Mouse (Mus musculus) MN1 (cell line): Measurements from ENCODE around the gene Ubxn11.

Experiments used
- DNase-seq: peaks from one replicate; pipeline ENCODE4 v3.0.0-alpha.2; 2016; ENCODE audit warnings: low spot score

Gene Ubxn11

GRCm38 (mm10) chr4:134101979-134102741, at the start of gene Ubxn11:
Gene Ubxn11, plus strand, starts transcription at chr4:134102570.
- DNase-seq = peak; percentile 93

- DNase-seq = no peak
These were observed 48.8 kb upstream of the Ubxn11 start, which contains the start of gene Zfp683 for GRCm38 (mm10) chr4:134053538-134053937. Gene Zfp683, plus strand, starts transcription at chr4:134053838.

GRCm38 (mm10) chr4:134058166-134058715, 44.1 kb upstream of the Ubxn11 start:
- no peak for DNase-seq

DNA sequence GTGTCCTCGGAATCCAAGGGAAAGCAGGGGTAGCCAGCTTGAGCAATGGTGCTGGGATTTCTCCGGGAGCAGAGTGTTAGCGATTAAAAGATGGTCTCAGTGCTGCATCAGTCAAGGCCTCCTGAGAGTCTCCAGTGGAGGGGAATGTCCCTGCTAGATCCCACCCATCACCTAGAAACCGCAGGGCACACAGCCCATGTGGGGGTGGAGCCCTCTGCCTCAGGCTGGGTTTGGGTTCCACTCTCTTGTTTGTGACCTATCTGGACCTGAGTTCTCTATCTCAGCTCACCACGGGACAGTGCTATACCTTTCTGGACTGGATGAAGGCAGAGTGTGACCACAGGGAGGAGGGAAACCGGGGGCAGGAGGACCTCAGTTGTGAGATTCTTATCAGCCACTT, 43.5 kb upstream of the Ubxn11 start:
- no peak for DNase-seq

DNA sequence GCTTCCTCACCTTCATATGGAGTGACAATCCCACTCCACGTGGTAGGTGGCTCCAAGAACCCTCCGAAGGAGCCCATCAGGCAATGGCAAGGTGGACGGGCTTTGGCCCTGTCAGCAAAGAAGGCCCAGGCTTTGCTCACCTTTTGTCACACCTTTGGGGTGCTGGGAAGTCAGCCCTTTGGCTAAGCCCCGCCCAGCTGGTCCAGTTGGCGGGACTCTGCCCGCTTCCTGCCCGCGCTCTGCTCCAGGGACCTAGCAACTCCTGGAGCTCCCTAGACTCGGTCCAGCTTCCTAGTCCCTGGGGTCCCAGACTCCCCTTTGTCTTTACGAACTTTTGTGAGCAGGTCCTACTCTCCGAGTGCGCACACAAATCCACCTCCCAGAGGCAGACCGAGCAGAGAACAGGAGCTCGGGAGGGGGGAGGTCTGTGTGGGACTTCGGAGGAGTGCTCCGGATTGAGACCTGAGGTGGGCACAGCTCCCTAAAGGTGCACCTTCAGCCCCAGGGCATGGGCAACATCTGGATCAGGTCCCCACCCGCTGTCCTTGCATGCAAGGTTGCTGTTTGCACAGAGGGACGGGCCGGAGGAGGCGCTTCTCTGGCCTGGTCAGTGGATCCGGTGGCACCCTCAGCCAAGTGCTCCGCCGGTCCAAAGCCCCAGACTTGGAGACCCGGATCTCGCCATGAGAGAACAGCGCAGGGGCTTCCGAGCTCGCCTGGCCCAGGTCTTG, 42.1 kb upstream of the Ubxn11 start, which contains the start of gene Crybg2:
Crybg2 (plus strand) TSS at position 681 of the 731 bp plus-strand sequence.
- no peak for DNase-seq

DNA sequence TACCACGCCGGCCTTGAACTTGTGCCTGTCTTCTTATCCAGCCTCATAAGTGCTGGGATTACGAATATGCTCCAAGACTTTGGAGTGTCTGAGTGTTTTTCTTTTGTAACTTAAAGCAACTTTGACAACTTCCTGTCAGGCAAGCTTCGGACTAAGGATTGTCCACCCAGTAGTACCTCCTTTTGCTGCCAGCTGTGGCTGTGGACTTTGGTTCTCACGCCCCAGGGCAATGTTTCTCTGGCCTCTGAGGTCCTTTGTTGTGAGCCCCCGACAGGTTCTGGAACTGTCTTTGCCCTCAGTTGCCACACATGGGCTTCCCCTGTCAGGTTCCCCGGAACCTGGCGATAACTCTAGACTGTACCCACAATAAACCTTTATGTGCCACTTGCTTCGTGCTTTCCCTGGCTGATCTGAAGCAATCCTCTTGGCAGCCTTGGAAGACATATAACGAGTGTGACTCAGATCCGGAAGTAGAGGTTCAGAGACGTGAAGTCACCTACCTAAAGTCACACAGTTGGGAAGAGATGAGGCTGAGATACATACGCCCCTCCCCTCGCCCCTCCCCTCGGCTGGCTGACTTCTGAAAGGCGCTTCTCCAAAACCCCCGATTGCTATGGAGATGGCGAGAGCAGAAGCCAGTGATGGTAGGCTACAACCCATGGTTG, 41.1 kb upstream of the Ubxn11 start:
- DNase-seq = peak; percentile 48

DNA sequence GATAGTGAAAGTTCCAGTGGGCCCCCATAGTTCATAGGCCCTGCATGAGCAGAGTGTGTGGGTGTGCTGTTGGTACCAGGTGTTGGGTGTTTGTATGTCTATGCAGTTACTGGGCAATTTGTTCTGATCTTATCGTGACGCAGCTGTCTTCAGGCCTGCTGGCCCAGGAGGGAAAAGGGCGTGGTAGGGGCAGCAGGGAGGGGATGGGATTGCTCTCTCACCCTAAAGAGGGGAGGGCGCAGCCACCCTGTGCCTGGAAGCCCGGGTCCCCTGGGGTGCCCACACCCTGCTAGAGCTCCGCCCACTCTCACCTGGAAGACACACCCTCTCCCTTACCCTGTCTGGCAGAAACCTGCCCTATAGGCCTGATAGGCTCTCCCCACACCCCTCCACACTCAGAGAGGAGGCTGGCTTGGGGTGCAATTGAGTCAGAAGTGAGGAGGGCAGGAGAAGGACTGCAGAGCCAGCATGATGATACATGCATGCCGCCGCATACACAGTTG, 40.4 kb upstream of the Ubxn11 start:
- peak; percentile 79 for DNase-seq

DNA sequence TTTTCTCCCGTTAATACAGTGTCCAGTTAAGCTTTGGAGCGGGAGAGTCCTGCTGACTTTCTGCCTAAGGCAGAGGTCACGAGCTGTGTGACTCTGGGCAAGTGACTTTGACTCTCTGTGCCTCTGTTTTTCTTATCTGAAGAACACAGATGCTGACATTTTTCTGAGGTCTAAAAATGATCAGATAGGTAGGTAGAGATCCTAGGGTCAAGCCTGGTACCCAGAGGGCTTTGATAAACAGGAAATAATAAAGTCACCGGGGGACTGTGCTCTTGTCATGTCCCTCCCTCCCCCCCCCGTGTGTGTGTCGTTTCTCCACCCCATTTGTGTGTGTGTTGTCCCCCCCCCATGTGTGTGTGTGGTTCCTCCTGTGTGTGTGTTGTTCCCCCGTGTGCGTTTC, 39.8 kb upstream of the Ubxn11 start:
- DNase-seq = no peak

GRCm38 (mm10) chr4:134065431-134066004, 36.9 kb upstream of the Ubxn11 start:
- DNase-seq = no peak

DNA sequence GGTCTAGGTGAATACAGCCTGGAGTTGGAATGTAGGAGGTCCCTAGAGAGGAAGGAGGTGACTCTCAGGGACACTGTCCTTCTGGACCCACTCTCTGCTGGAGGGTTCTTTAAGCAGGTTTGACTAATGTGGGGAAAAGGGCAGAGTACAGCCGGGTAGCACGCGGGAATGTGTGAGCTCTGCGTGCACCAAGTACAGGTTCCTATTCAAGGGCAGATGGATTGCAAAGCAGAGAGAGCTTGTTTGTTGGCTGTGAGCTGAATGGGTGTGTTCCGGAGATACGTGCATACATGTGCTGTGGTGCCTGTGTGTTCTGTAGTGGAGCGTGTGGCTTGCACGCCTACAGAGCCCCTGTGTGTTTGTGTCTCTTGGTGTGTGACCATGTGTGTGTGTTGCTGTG, 35.0 kb upstream of the Ubxn11 start:
- no peak for DNase-seq

DNA sequence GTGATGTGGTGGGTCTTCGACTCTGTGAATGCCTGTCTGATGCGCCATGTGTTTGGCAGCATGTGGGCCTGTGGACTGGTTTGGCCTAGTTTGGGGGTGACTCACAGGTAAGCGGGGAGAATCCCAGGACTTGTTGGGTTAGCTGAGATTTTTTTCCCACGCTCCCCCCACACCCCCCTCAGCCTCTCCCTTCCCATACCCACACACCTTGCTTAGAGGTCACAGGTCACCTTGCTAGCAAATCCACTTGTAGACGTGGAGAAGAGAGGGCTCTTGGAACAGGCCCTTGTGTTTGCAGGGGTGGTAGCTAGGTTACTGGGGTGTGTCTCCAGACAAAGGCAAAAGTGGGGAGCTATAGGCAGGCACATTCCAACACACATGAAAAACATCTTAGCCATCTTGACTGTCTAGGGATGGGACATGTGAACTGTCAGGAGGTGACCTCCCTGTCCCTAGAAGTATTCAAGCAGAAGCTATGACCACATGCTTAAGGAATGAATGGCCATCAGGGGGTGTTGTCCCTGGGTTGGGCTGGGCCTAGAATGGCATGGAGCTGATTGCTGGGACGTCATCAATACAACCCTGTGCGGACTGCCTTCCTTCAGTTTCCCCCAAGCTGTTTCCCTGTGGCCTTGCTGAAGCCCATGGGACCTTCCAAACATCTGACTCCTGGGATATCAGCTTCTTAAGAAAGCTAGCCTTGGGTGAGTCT, 34.4 kb upstream of the Ubxn11 start:
- DNase-seq = no peak

- no peak for DNase-seq
These were observed 33.4 kb upstream of the Ubxn11 start for GRCm38 (mm10) chr4:134068793-134069580.

GRCm38 (mm10) chr4:134078694-134079093, 23.7 kb upstream of the Ubxn11 start:
- DNase-seq = peak; percentile 93

DNA sequence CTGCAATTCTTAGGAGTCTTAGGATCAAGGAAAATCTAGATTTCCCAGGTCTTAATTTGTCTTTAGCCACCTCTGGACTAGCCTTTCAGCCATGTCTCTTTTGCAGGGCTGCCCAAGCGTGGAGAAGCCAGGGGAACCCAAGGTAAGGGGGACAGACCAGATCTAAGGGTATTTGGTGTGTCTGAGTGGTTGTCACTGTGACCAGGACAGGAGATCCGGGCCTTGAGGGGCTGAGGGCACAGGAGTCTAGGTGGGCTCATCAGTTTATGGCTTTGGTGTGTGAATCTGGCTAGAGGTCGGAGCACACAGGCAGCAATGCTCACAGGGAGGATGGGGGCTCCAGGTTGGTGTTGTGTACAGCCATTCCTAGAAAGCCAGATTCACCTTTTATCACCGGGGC, 21.7 kb upstream of the Ubxn11 start:
- no peak for DNase-seq

GRCm38 (mm10) chr4:134081730-134082386, 20.5 kb upstream of the Ubxn11 start:
- peak; percentile 75 for DNase-seq

GRCm38 (mm10) chr4:134082460-134082859, 19.9 kb upstream of the Ubxn11 start:
- DNase-seq = no peak

GRCm38 (mm10) chr4:134084999-134085398, 17.4 kb upstream of the Ubxn11 start:
- no peak for DNase-seq

DNA sequence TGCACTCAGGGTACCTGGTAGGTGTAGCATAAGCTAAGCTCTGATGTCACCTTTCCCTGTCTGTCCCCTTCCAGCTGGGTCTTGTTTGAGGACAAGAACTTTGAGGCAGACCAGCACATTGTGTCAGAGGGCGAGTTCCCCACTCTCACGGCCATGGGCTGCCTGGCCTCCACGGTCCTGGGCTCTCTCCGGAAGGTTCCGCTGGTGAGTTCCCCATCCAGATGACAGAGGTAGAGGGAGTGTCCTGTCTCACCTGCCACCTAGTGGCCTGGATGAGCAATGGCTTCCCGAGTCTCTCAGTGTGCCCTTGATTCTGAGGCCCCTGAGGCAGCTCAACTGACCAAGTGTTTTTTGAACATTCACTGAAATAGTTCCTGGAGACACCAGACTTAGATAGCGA, 15.0 kb upstream of the Ubxn11 start:
- peak; percentile 78 for DNase-seq

GRCm38 (mm10) chr4:134089029-134089428, 13.3 kb upstream of the Ubxn11 start:
- DNase-seq = no peak
